Mouse (Mus musculus) embryonic facial prominence, embryonic 11.5 days (tissue): ENCODE measurements around the gene Tiam1. TPM values are rescaled to one million over a fixed set of nuclear protein-coding genes. Genes with fewer than 3 reads are reported as not detected.

Source experiments
- ATAC-seq: fragments of 200-750 bp; cut with Nextera tagmentation; replicated peaks from 2 replicates; pipeline ENCODE4 v1.8.0; 2017; ENCODE audit warnings: low read depth; ENCODE audit not compliant: insufficient number of reproducible peaks, low FRiP score, low TSS enrichment
- DNase-seq: peaks from one replicate; pipeline ENCODE4 v3.0.0-alpha.2; 2015; ENCODE audit warnings: low spot score
- H3K27ac ChIP-seq: fragments of 300-500 bp; sonication (generic); replicated peaks from 2 replicates; pipeline ENCODE4 v1.5.1; 2014; ENCODE audit warnings: mild to moderate bottlenecking, low read depth, low read length, control low read depth
- H3K27me3 ChIP-seq: fragments of 300-500 bp; sonication (generic); 2 replicates; pipeline ENCODE4 v1.6.1; 2014; ENCODE audit warnings: mild to moderate bottlenecking, low read length, moderate library complexity, mixed read lengths; ENCODE audit not compliant: control insufficient read depth, insufficient read depth
- H3K36me3 ChIP-seq: fragments of 300-500 bp; sonication (generic); replicated peaks from 2 replicates; pipeline ENCODE4 v1.6.1; 2014; ENCODE audit warnings: low read depth, mild to moderate bottlenecking, low read length, moderate library complexity, mixed read lengths; ENCODE audit not compliant: control insufficient read depth, insufficient read depth
- H3K4me1 ChIP-seq: fragments of 300-500 bp; sonication (generic); 2 replicates; pipeline ENCODE4 v1.6.1; 2014; ENCODE audit warnings: low read length, mixed read lengths; ENCODE audit not compliant: control insufficient read depth, insufficient read depth
- H3K4me2 ChIP-seq: fragments of 300-500 bp; sonication (generic); 2 replicates; pipeline ENCODE4 v1.6.1; 2014; ENCODE audit warnings: low read depth, mild to moderate bottlenecking, control low read depth, low read length, moderate library complexity
- H3K4me3 ChIP-seq: fragments of 300-500 bp; sonication (generic); 2 replicates; pipeline ENCODE4 v1.5.1; 2014; ENCODE audit warnings: low read depth, low read length, control low read depth
- H3K9ac ChIP-seq: fragments of 300-500 bp; sonication (generic); replicated peaks from 2 replicates; pipeline ENCODE4 v1.6.1; 2014; ENCODE audit warnings: mild to moderate bottlenecking, control low read depth, low read length
- H3K9me3 ChIP-seq: fragments of 300-500 bp; sonication (generic); replicated peaks from 2 replicates; pipeline ENCODE4 v1.6.1; 2016; ENCODE audit warnings: mild to moderate bottlenecking, low read length, inconsistent platforms, mixed read lengths; ENCODE audit not compliant: control insufficient read depth
- WGBS: fragments of 180-500 bp; shearing (Covaris S2); extraction: QIAGEN DNeasy Blood & Tissue Kit; methylation state at CpG from one replicate; pipeline ENCODE4 v1.1.7; 2014; 5-methylcytosine and 5-hydroxymethylcytosine counted together
- polyA plus RNA-seq: library from polyadenylated mRNA; unstranded; fragments of >200 nt; fragmentation: Nextera tagmentation; extraction: Ambion mirVana; gene quantifications from 2 replicates; pipeline ENCODE4 v1.2.1, GENCODE M21; 2014

The Tiam1 gene
- polyA plus RNA-seq, 1 experiment from 2014 or later: 33.8 TPM

DNA sequence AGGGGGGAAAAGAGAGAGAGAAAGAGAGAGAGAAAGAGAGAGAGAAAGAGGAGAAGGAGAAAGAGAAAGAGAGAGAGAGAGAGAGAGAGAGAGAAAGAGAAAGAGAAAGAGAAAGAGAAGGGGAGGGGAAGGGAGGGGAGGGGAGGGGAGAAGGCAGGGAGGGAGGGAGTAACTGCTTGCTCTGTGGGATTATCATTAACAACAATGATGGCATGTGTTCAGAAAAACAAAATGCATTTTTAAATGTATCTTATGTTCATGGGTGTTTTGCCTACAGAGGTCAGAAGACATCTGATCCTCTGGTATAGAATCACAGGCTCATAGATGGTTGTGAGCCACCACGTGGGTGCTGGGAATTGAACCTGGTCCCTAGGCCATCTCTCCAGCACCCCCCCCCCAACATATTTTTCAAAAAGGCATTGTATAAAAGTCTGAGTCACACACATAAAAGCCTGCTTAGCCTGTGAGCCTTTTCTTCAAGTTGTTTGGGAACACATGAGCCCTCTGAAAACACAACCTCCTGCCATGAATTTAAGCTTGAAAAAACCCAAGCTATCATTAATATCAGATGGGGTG, 237.8 kb downstream of the Tiam1 start:
- Histone ChIP-seq H3K36me3 (no peaks in the 10 kb centered on the region), H3K9ac (no peak overlapping the region), H3K9me3 (no peaks in the 10 kb centered on the region), H3K27ac (no peak overlapping the region), H3K4me2 (no peak overlapping the region), H3K4me1 (no peaks in the 10 kb centered on the region), H3K4me3 (no peak overlapping the region), H3K27me3 (no peaks in the 10 kb centered on the region)
- DNase-seq (no peak), ATAC-seq (no peak)
- 94% methylated on average over 1 of the region's 1 CpGs for WGBS

DNA sequence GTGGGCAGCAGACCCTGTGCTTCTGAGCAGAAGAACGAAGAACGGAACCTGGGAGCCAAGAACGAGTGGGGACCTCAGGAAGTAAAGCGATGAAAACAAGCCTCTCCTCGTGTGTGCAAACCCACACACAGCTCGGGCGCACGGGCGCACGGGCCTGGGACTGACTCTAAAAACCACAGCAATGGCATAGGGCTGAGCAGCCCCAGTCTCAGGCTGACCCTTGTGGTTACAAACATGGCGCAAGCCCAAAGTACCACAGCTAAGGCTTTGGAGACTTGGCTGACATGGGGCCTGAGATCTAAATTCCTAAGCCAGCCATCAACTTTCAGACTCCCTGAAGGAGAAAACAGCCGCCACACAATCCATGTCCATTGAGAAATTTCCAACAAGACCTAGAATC, 239.4 kb downstream of the Tiam1 start:
- 94% methylated on average over 12 of the region's 12 CpGs for WGBS
- no peak for DNase-seq
- Histone ChIP-seq H3K9ac (no peak overlapping the region), H3K4me2 (no peak overlapping the region), H3K27ac (no peak overlapping the region), H3K4me1 (no peaks in the 10 kb centered on the region), H3K36me3 (no peaks in the 10 kb centered on the region), H3K27me3 (no peaks in the 10 kb centered on the region), H3K4me3 (no peak overlapping the region), H3K9me3 (no peaks in the 10 kb centered on the region)
- no peak for ATAC-seq

DNA sequence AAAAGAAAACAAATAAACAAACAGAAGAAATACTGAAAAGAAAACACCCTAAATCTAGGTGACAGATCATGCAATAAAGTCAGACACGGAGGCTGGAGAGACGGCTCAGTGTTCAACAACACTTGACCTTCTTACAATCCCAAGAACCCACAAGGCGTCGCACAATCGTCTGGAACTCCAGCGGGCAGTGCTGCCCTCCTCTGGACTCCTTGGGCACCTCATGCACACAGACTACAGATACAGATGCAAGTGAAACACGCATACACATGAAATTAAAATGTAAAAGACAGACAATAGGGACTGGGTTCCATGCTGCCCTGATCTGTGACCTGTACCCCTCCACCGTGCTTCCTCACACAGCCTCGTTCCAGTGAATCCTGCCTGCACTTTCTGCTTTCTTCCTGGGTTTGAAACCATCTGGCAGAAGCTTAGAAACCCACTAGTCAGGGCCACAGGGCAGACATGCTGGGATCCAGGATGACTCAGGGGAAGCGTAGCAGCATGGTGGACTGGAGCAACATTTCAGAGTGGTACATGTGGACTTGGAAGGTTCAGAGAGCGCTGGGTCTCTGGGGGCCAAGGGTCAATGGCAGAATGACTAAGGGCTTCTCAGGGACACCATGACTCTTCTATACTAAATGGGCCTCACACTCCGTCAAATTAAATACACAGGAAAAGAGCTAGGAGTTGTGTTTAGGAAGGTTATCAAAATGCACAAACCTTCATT, 240.8 kb downstream of the Tiam1 start:
- WGBS: 85% methylated on average over 12 of the region's 12 CpGs
- Histone ChIP-seq H3K27me3 (no peaks in the 10 kb centered on the region), H3K27ac (no peak overlapping the region), H3K4me3 (no peak overlapping the region), H3K4me2 (no peak overlapping the region), H3K9me3 (no peaks in the 10 kb centered on the region), H3K9ac (no peak overlapping the region), H3K4me1 (no peaks in the 10 kb centered on the region), H3K36me3 (no peaks in the 10 kb centered on the region)
- ATAC-seq (no peak), DNase-seq (no peak)

DNA sequence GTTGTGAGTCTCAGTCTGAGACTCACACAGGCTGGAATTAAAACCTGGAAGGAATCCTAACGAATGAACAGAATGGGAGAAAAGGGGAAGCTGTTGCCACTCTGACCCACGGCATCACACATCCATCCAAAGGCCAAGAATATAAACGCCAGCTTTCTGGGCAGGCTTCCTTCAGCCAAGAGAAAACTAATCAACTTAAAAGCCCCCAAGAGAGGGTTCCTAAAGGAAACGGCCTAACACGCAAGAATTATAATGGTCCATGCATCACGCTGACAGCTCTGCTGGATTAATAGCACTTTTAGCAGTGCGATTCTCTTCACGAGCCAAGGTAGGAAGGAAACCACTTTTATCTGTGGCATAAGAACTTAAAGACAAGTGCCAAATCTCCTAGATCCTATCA, 242.9 kb downstream of the Tiam1 start:
- H3K4me2 ChIP-seq: no peak overlapping the region
- no peak for DNase-seq
- H3K9me3 ChIP-seq: no peaks in the 10 kb centered on the region
- H3K4me1 ChIP-seq: no peaks in the 10 kb centered on the region
- no peak overlapping the region for H3K9ac ChIP-seq
- no peak for ATAC-seq
- H3K4me3 ChIP-seq: no peak overlapping the region
- no peaks in the 10 kb centered on the region for H3K36me3 ChIP-seq
- no peak overlapping the region for H3K27ac ChIP-seq
- WGBS: 60% methylated on average over 8 of the region's 8 CpGs
- no peaks in the 10 kb centered on the region for H3K27me3 ChIP-seq

DNA sequence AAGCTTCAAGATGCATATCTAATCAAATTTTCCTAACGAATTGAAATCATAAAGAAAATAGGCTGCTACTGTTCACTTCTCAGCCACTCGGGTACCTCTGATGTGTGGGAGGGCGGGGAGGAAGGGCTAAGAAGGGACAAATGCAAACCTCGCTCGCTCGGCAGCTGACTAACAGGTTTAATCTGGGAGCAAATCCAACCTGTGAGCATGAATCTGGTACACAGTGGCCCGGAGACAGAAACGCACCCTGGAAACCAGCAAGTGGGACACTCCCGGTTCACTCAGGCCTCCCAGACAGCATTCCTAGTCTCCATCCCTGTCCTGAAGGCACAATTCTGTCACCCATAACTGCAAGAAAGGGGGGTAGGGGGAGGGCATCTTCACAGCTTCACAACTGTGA, 244.4 kb downstream of the Tiam1 start:
- no peaks in the 10 kb centered on the region for H3K4me1 ChIP-seq
- WGBS: 61% methylated on average over 9 of the region's 9 CpGs
- H3K9me3 ChIP-seq: no peaks in the 10 kb centered on the region
- no peak overlapping the region for H3K27ac ChIP-seq
- no peaks in the 10 kb centered on the region for H3K27me3 ChIP-seq
- H3K9ac ChIP-seq: no peak overlapping the region
- H3K4me3 ChIP-seq: no peak overlapping the region
- no peak for DNase-seq
- no peaks in the 10 kb centered on the region for H3K36me3 ChIP-seq
- no peak overlapping the region for H3K4me2 ChIP-seq
- ATAC-seq: no peak

DNA sequence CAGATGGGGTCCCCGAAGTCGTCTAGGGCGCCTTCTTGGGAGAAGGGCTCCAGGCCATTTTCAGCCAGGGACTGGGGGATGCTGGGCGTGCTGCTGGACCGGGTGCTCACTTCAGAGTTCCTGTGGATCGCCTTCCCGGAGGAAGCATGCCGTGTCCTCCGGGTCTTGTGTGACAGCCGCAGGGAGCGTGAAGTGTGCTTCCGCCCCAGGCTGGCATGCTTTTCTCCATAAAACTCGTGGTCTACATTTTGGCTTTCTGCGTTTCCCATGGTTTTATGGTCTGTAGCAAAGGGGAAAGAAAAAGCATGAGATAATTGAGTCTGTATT, 245.3 kb downstream of the Tiam1 start:
- 89% methylated on average over 14 of the region's 14 CpGs for WGBS
- no peak overlapping the region for H3K4me2 ChIP-seq
- H3K4me1 ChIP-seq: no peaks in the 10 kb centered on the region
- no peak overlapping the region for H3K9ac ChIP-seq
- H3K36me3 ChIP-seq: no peaks in the 10 kb centered on the region
- DNase-seq: no peak
- no peak for ATAC-seq
- no peak overlapping the region for H3K4me3 ChIP-seq
- H3K27me3 ChIP-seq: no peaks in the 10 kb centered on the region
- H3K27ac ChIP-seq: no peak overlapping the region
- H3K9me3 ChIP-seq: no peaks in the 10 kb centered on the region

DNA sequence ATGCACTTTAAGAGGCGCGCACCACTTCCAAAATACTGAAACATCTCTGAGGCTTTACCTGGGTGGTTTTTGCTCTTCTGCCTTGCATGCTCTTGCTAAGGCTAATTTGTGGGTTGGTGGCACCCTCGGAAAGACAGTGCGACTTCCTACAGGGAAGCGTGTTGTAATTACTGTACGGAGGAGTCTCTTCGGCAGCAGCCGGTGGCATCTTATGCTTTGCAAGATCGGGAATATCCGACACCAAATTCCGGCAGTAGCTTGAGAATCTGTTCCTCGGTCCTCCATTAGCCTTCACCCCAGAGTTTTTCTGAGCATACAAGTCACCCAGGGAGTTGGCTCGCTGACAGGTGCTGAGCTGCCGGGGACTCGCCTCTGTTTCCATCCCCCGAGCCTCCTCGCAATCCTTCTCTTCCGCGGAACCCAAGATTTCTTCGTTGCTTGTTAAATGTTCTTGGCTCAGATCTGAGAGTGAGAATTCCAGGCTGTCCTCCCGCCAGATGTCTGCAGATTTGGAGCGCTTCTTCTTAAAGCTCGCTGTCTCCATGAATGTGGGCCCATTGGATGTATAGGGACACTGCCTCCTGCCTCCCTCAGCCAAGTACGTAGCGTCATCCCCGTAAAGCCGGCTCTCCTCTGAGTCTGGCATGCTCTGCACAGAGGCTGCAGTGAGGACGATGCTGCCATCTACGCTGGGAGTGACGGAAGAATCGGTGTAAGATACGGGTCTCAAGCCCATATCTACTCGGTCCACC, 245.8 kb downstream of the Tiam1 start:
- no peak for ATAC-seq

DNA sequence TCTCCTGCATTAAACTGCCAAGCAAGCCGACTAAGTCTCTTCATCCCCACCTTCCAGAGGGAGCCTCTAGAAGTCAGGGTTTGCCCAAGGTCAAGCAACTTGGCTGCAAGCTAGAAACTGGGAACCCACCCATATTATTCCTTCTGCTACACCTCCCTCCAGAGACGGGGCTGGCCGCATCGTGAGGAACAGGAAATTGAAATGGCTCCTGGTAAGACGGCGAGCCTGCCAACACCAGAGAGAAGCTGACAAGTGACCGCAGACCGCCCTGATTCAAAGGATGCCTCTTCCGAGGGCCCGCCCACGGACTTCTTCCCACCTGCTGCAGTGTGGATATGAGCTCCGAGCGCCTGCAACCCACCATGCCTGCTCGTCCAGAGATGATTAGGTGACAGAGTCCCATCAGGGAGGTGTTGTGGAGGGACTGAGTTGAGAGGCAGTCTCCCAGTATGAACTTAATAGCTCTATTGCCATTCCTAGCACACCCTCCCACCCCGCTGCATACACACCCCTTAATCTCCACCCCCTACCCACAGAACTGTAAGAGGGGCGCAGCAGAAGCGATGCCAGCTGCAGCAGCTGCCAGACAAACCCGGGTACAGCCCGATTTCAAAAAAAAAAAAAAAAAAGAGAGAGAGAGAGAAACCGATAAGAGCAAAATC, 246.6 kb downstream of the Tiam1 start:
- Histone ChIP-seq H3K4me3 (no peak overlapping the region), H3K9me3 (no peaks in the 10 kb centered on the region), H3K27ac (no peak overlapping the region), H3K4me1 (no peaks in the 10 kb centered on the region), H3K27me3 (no peaks in the 10 kb centered on the region), H3K9ac (no peak overlapping the region), H3K4me2 (no peak overlapping the region), H3K36me3 (no peaks in the 10 kb centered on the region)
- DNase-seq: no peak
- no peak for ATAC-seq
- 85% methylated on average over 20 of the region's 20 CpGs for WGBS

More for the DNA sequence above, 245.8 kb downstream of the Tiam1 start:
- Histone ChIP-seq H3K4me3 (no peak overlapping the region), H3K9ac (no peak overlapping the region), H3K36me3 (no peaks in the 10 kb centered on the region), H3K4me1 (no peaks in the 10 kb centered on the region), H3K9me3 (no peaks in the 10 kb centered on the region), H3K27me3 (no peaks in the 10 kb centered on the region), H3K27ac (no peak overlapping the region), H3K4me2 (no peak overlapping the region)
- WGBS: 88% methylated on average over 33 of the region's 33 CpGs
- DNase-seq: no peak
